Mouse (Mus musculus): ENCODE results near the gene Gm9745.

DNA sequence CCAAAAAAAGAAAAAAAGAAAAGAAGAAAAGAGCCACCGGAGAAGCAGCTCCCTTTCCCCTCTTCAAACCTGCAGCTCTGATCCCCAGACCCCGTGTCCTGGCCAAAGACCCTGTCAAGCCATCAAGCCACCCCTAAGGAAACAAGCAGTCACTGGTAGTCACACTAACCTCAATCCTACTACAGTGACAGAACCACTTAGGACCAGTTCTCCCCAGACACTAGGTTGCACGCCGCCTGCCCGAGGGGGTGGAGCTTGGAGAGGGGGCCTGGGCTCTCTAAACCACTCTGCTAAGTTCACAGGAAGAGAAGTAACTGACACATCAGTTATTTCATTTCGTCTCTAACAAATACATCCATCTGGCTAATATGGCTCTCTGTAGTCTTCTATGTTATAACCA, 44.2 kb upstream of the Gm9745 start:
- TF ChIP-seq CTCF (IDR thresholded peaks at IDR 0.05; ENCODE audit: low read depth, low read length): no peak
- no peak for TF ChIP-seq POLR2A (IDR thresholded peaks at IDR 0.05; ENCODE audit: borderline replicate concordance, low read depth, low read length)
